Mouse (Mus musculus) lung, embryonic 16.5 days (tissue): ENCODE results near the gene Ldlrad2. TPM values are rescaled to one million over a fixed set of nuclear protein-coding genes. Genes with fewer than 3 reads are reported as not detected.

Experiments used
- ATAC-seq: fragments of 200-750 bp; cut with Nextera tagmentation; 2 replicates; pipeline ENCODE4 v1.8.0; 2017; ENCODE audit warnings: low read depth, mild to moderate bottlenecking, moderate library complexity
- H3K27ac ChIP-seq: fragments of 300-500 bp; sonication (generic); 2 replicates; pipeline ENCODE4 v1.5.1; 2014; ENCODE audit warnings: mild to moderate bottlenecking, control low read depth, low read length
- H3K27me3 ChIP-seq: fragments of 300-500 bp; sonication (generic); 2 replicates; pipeline ENCODE4 v1.6.1; 2014; ENCODE audit warnings: low read depth, low read length, mixed read lengths; ENCODE audit not compliant: control insufficient read depth, insufficient read depth
- H3K36me3 ChIP-seq: fragments of 300-500 bp; sonication (generic); 2 replicates; pipeline ENCODE4 v1.6.1; 2014; ENCODE audit warnings: low read length; ENCODE audit not compliant: control insufficient read depth, insufficient read depth
- H3K4me1 ChIP-seq: fragments of 300-500 bp; sonication (generic); replicated peaks from 2 replicates; pipeline ENCODE4 v1.6.1; 2014; ENCODE audit warnings: low read length, mixed read lengths; ENCODE audit not compliant: control insufficient read depth, insufficient read depth
- H3K4me2 ChIP-seq: fragments of 300-500 bp; sonication (generic); 2 replicates; pipeline ENCODE4 v1.6.1; 2014; ENCODE audit warnings: low read depth, low read length, control low read depth
- H3K4me3 ChIP-seq: fragments of 300-500 bp; sonication (generic); 2 replicates; pipeline ENCODE4 v1.5.1; 2014; ENCODE audit warnings: mild to moderate bottlenecking, low read length, control low read depth
- H3K9ac ChIP-seq: fragments of 300-500 bp; sonication (generic); 2 replicates; pipeline ENCODE4 v1.6.1; 2014; ENCODE audit warnings: low read length, control low read depth
- H3K9me3 ChIP-seq: fragments of 300-500 bp; sonication (generic); 2 replicates; pipeline ENCODE4 v1.6.1; 2016; ENCODE audit warnings: low read length; ENCODE audit not compliant: control insufficient read depth
- WGBS: fragments of 180-500 bp; shearing (Covaris S2); extraction: QIAGEN DNeasy Blood & Tissue Kit; methylation state at CpG from one replicate; pipeline ENCODE4 v1.1.7; 2014; 5-methylcytosine and 5-hydroxymethylcytosine counted together
- microRNA-seq: library from miRNA; unstranded; fragments of <30 nt; microRNA quantifications from one replicate; pipeline ENCODE4, GENCODE M21; 2016
- polyA plus RNA-seq: library from polyadenylated mRNA; unstranded; fragments of >200 nt; fragmentation: Nextera tagmentation; extraction: Ambion mirVana; gene quantifications from 2 replicates; pipeline ENCODE4 v1.2.1, GENCODE M21; 2015

Ldlrad2 gene
- polyA plus RNA-seq, 1 experiment from 2014 or later = not detected

GRCm38 (mm10) chr4:137527872-137528271 is 46.5 kb downstream of the Ldlrad2 start:
- ATAC-seq = no peak
- H3K36me3 ChIP-seq = peaks cover 32% of the 10 kb centered on the region
- H3K27me3 ChIP-seq = no peaks in the 10 kb centered on the region
- H3K4me1 ChIP-seq = no peaks in the 10 kb centered on the region
- H3K9ac ChIP-seq = no peak overlapping the region
- WGBS = 88% methylated on average over 6 of the region's 6 CpGs
- no peak overlapping the region for H3K27ac ChIP-seq
- H3K4me2 ChIP-seq = no peak overlapping the region
- H3K9me3 ChIP-seq = no peaks in the 10 kb centered on the region
- no peak overlapping the region for H3K4me3 ChIP-seq

GRCm38 (mm10) chr4:137527368-137527767 is 47.0 kb downstream of the Ldlrad2 start:
- H3K4me2 ChIP-seq = no peak overlapping the region
- no peaks in the 10 kb centered on the region for H3K9me3 ChIP-seq
- H3K27me3 ChIP-seq = no peaks in the 10 kb centered on the region
- 60% methylated on average over 4 of the region's 4 CpGs for WGBS
- peaks cover 37% of the 10 kb centered on the region for H3K36me3 ChIP-seq
- no peak overlapping the region for H3K27ac ChIP-seq
- H3K9ac ChIP-seq = no peak overlapping the region
- no peaks in the 10 kb centered on the region for H3K4me1 ChIP-seq
- ATAC-seq = no peak
- no peak overlapping the region for H3K4me3 ChIP-seq

DNA sequence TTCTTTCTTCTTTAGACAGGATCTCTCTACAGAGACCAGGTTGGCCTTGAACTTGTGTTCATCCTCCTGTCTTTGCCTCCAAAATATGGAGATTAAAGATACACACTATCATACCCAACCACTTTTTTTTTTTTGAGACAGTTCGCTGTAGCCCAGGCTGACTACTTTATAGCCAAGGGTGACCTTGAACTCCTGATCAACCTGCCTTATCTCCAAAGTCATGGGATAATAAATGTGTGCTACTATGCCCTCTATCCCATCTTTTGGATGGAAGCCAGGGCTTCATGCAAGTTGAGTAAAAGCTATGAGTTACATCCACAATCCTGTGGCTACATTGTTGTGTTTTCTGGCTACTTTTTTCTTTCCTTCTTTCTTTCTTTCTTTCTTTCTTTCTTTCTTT is 48.9 kb downstream of the Ldlrad2 start:
- Histone ChIP-seq H3K9ac (no peak overlapping the region), H3K4me2 (no peak overlapping the region), H3K36me3 (peaks cover 46% of the 10 kb centered on the region), H3K9me3 (no peaks in the 10 kb centered on the region), H3K4me3 (no peak overlapping the region), H3K27me3 (no peaks in the 10 kb centered on the region), H3K27ac (no peak overlapping the region), H3K4me1 (no peaks in the 10 kb centered on the region)
- 91% methylated on average over 1 of the region's 1 CpGs for WGBS
- ATAC-seq = no peak

Small RNA genes within 50 kb of the gene (microRNA-seq; reads per million reads assigned to microRNA genes)
- 0.79 reads per million for gene Mir7018

Other genes starting within 250 kb of the Ldlrad2 start
- 699 and 707 TPM in 2 replicates for gene Cdc42, start 216.8 kb downstream of the Ldlrad2 start, polyA plus RNA-seq
- not detected in 2 replicates for gene Cela3a, start 164.8 kb downstream of the Ldlrad2 start, polyA plus RNA-seq
- gene Cela3b, start 144.0 kb downstream of the Ldlrad2 start, polyA plus RNA-seq = not detected in 2 replicates
- not detected in 2 replicates for gene 1700013G24Rik, start 121.3 kb downstream of the Ldlrad2 start, polyA plus RNA-seq
- 34.7 and 35.2 TPM in 2 replicates for gene Hspg2, start 105.8 kb downstream of the Ldlrad2 start, polyA plus RNA-seq
- 54.3 and 57.8 TPM in 2 replicates for gene Usp48, start 19.2 kb upstream of the Ldlrad2 start, polyA plus RNA-seq
- gene Rap1gap, start 90.2 kb upstream of the Ldlrad2 start, polyA plus RNA-seq = 8.7 and 14.0 TPM in 2 replicates
- 4.4 and 9.4 TPM in 2 replicates for gene Alpl, start 221.8 kb upstream of the Ldlrad2 start, polyA plus RNA-seq